Mouse (Mus musculus) left cerebral cortex, postnatal 10 days (tissue): ENCODE measurements around the gene Anp32a. TPM values are rescaled to one million over a fixed set of nuclear protein-coding genes. Genes with fewer than 3 reads are reported as not detected.

ENCODE experiments used
- DNase-seq, 2 experiments: peaks; one replicate each; pipeline ENCODE4 v3.0.0; 2021 to 2022; ENCODE audit warnings: low spot score in 2 of 2, mixed read lengths in 1 of 2; ENCODE audit errors: extremely low spot score in 1 of 2
- intact Hi-C: fragments of 180-260 bp; cut with DNase I; formaldehyde crosslinking; loops from one replicate; pipeline ENCODE4 v1.15.1; 2025
- total RNA-seq, 2 experiments: library from RNA; stranded (reverse); gene quantifications; 2 replicates each; pipeline ENCODE4 v1.2.3; 2021

The Anp32a gene
- total RNA-seq, 2 experiments from 2014 or later = 232 to 233 TPM

GRCm38 (mm10) chr9:62385062-62385461 lies 44.0 kb downstream of the Anp32a start:
- intact Hi-C loops = no loop called here
- DNase-seq = no peak

GRCm38 (mm10) chr9:62385727-62386518 lies 44.8 kb downstream of the Anp32a start:
- intact Hi-C loops = no loop called here
- DNase-seq = no peak

- intact Hi-C loops = no loop called here
Measured at GRCm38 (mm10) chr9:62389735-62390134, 48.6 kb downstream of the Anp32a start.

GRCm38 (mm10) chr9:62393531-62393930 lies 52.4 kb downstream of the Anp32a start:
- intact Hi-C loops = no loop called here

More at GRCm38 (mm10) chr9:62389735-62390134, 48.6 kb downstream of the Anp32a start:
- no peak for DNase-seq

GRCm38 (mm10) chr9:62394163-62394562 lies 53.1 kb downstream of the Anp32a start:
- intact Hi-C loops = no loop called here
- no peak for DNase-seq

More at GRCm38 (mm10) chr9:62393531-62393930, 52.4 kb downstream of the Anp32a start:
- DNase-seq = no peak

GRCm38 (mm10) chr9:62400531-62401170 lies 59.6 kb downstream of the Anp32a start:
- intact Hi-C loops = no loop called here
- DNase-seq = no peak

GRCm38 (mm10) chr9:62401589-62401988 lies 60.5 kb downstream of the Anp32a start:
- no peak for DNase-seq
- intact Hi-C loops = no loop called here

GRCm38 (mm10) chr9:62406423-62407013 lies 65.4 kb downstream of the Anp32a start:
- DNase-seq = no peak
- intact Hi-C loops = no loop called here

- intact Hi-C loops = no loop called here
- no peak for DNase-seq
Measured at GRCm38 (mm10) chr9:62407357-62408146, 66.5 kb downstream of the Anp32a start.

GRCm38 (mm10) chr9:62418742-62419141 lies 77.6 kb downstream of the Anp32a start:
- intact Hi-C loops = loop anchor here (5.0 kb wide), 1 partner anchor 134 kb away; no protein-coding TSS in a partner anchor
- no peak for DNase-seq

GRCm38 (mm10) chr9:62420261-62420917 lies 79.3 kb downstream of the Anp32a start:
- intact Hi-C loops = no loop called here
- peak in 1 of 2 experiments; percentile 71 for DNase-seq

GRCm38 (mm10) chr9:62421027-62421426 lies 79.9 kb downstream of the Anp32a start:
- intact Hi-C loops = no loop called here
- peak in 1 of 2 experiments; percentile 83 for DNase-seq

- DNase-seq = no peak
- intact Hi-C loops = no loop called here
Measured at GRCm38 (mm10) chr9:62421911-62422310, 80.8 kb downstream of the Anp32a start.

- intact Hi-C loops = no loop called here
Measured at GRCm38 (mm10) chr9:62422926-62423325, 81.8 kb downstream of the Anp32a start.

GRCm38 (mm10) chr9:62423871-62424270 lies 82.8 kb downstream of the Anp32a start:
- intact Hi-C loops = no loop called here

More at GRCm38 (mm10) chr9:62422926-62423325, 81.8 kb downstream of the Anp32a start:
- DNase-seq = no peak

GRCm38 (mm10) chr9:62425265-62425664 lies 84.2 kb downstream of the Anp32a start:
- intact Hi-C loops = no loop called here
- peak in 1 of 2 experiments; percentile 51 for DNase-seq

More at GRCm38 (mm10) chr9:62423871-62424270, 82.8 kb downstream of the Anp32a start:
- no peak for DNase-seq

- peak in 1 of 2 experiments; percentile 40 for DNase-seq
- intact Hi-C loops = no loop called here
Measured at GRCm38 (mm10) chr9:62426021-62426420, 84.9 kb downstream of the Anp32a start.

- intact Hi-C loops = no loop called here
- DNase-seq = no peak
Measured at GRCm38 (mm10) chr9:62426531-62426930, 85.4 kb downstream of the Anp32a start.
